Mouse (Mus musculus): ENCODE data around the gene Gm39566. TPM values are rescaled to one million over a fixed set of nuclear protein-coding genes. Genes with fewer than 3 reads are reported as not detected.
A peak's percentile ranks its signal among the peaks of the same experiment; 100 is the strongest.

The Gm39566 gene
- total and polyA plus RNA-seq, 2 experiments from 2014 or later: not detected

- TF ChIP-seq CTCF (IDR thresholded peaks at IDR 0.05; ENCODE audit: low read depth): no peak
- H3K27ac ChIP-seq (ENCODE audit: low read depth, low read length): no peak overlapping the region
- no peak overlapping the region for H3K4me3 ChIP-seq (ENCODE audit: low read depth, low read length)
- H3K9me3 ChIP-seq (ENCODE audit: low read length): no peaks in the 10 kb centered on the region
- no peaks in the 10 kb centered on the region for H3K4me1 ChIP-seq (ENCODE audit: insufficient read depth)
- no peak for ATAC-seq
- no peak overlapping the region for H3K4me2 ChIP-seq (ENCODE audit: low read depth)
- DNase-seq: no peak
- no peak overlapping the region for H3K9ac ChIP-seq
- H3K27me3 ChIP-seq (ENCODE audit: insufficient read depth, low read length): peaks cover 11% of the 10 kb centered on the region; the same call in 1 of the 2 replicates
- no peaks in the 10 kb centered on the region for H3K36me3 ChIP-seq (ENCODE audit: insufficient read depth)
These were observed 4.8 kb downstream of the Gm39566 start for GRCm38 (mm10) chr11:69810280-69810679.

- H3K9ac ChIP-seq: no peak overlapping the region
- peaks cover 22% of the 10 kb centered on the region for H3K27me3 ChIP-seq (ENCODE audit: insufficient read depth, low read length)
- H3K36me3 ChIP-seq (ENCODE audit: insufficient read depth): no peaks in the 10 kb centered on the region
- H3K4me3 ChIP-seq (ENCODE audit: low read depth, low read length): no peak overlapping the region
- H3K4me1 ChIP-seq (ENCODE audit: insufficient read depth): peaks cover 18% of the 10 kb centered on the region; the same call in 1 of the 2 replicates
- no peaks in the 10 kb centered on the region for H3K9me3 ChIP-seq (ENCODE audit: low read length)
- ATAC-seq: no peak
- no peak for DNase-seq
- 91% methylated on average over 2 of the region's 2 CpGs for WGBS
- no peak overlapping the region for H3K27ac ChIP-seq (ENCODE audit: low read depth, low read length)
- no peak overlapping the region for H3K4me2 ChIP-seq (ENCODE audit: low read depth)
- no peak for TF ChIP-seq CTCF (IDR thresholded peaks at IDR 0.05; ENCODE audit: low read depth)
These were observed 7.5 kb downstream of the Gm39566 start for GRCm38 (mm10) chr11:69807641-69808040.

GRCm38 (mm10) chr11:69806378-69806777 is 8.7 kb downstream of the Gm39566 start:
- ATAC-seq: no peak
- Histone ChIP-seq H3K9me3 (ENCODE audit: low read length) (no peaks in the 10 kb centered on the region), H3K4me3 (ENCODE audit: low read depth, low read length) (no peak overlapping the region), H3K4me1 (ENCODE audit: insufficient read depth) (peaks cover 18% of the 10 kb centered on the region; the same call in 1 of the 2 replicates), H3K36me3 (ENCODE audit: insufficient read depth) (no peaks in the 10 kb centered on the region), H3K27me3 (ENCODE audit: insufficient read depth, low read length) (peaks cover 22% of the 10 kb centered on the region), H3K9ac (no peak overlapping the region), H3K27ac (ENCODE audit: low read depth, low read length) (no peak overlapping the region), H3K4me2 (ENCODE audit: low read depth) (no peak overlapping the region)
- no peak for DNase-seq
- 86% methylated on average over 4 of the region's 4 CpGs for WGBS
- 0 out of 2 replicates have a peak, but pooled peaks have one; percentile 17 for TF ChIP-seq CTCF (IDR thresholded peaks at IDR 0.05; ENCODE audit: low read depth)

- TF ChIP-seq CTCF (IDR thresholded peaks at IDR 0.05; ENCODE audit: low read depth): no peak
- ATAC-seq (no peak), DNase-seq (no peak)
- Histone ChIP-seq H3K36me3 (ENCODE audit: insufficient read depth) (no peaks in the 10 kb centered on the region), H3K4me3 (ENCODE audit: low read depth, low read length) (peak within 1 kb of the TSS; percentile 48; the same call in 1 of the 2 replicates), H3K4me1 (ENCODE audit: insufficient read depth) (peaks cover 18% of the 10 kb centered on the region; the same call in 1 of the 2 replicates), H3K9ac (no peak within 1 kb of the TSS), H3K27me3 (ENCODE audit: insufficient read depth, low read length) (peaks cover 22% of the 10 kb centered on the region), H3K4me2 (ENCODE audit: low read depth) (peak within 1 kb of the TSS; percentile 97; the same call in 1 of the 2 replicates), H3K27ac (ENCODE audit: low read depth, low read length) (no peak within 1 kb of the TSS), H3K9me3 (ENCODE audit: low read length) (no peaks in the 10 kb centered on the region)
- 10% methylated on average over 29 of the region's 29 CpGs for WGBS
These were observed 9.9 kb downstream of the Gm39566 start, which contains the start of gene Tmem102 for GRCm38 (mm10) chr11:69804972-69805909. Tmem102 (minus strand) TSS chr11:69805624.

DNA sequence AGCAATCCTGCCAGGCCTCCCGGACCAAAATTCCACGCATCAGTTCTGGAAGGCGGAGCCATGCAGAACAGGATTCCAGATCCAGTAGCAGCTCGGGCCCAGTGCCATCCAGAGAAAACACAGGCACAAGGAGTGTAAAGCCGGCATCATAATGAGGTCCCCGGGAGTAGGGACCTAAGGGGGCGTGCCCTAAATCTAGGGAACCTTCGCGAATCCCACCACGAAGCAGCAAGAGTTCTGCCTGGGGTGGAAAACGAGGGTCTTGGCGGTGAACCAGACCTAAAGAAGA is 10.5 kb downstream of the Gm39566 start:
- 5% methylated on average over 12 of the region's 12 CpGs for WGBS

GRCm38 (mm10) chr11:69803786-69804651 is 11.1 kb downstream of the Gm39566 start:
- Histone ChIP-seq H3K9me3 (ENCODE audit: low read length) (no peaks in the 10 kb centered on the region), H3K36me3 (ENCODE audit: insufficient read depth) (no peaks in the 10 kb centered on the region), H3K4me3 (ENCODE audit: low read depth, low read length) (peak overlapping the region; percentile 48), H3K4me2 (ENCODE audit: low read depth) (peak overlapping the region; percentile 97), H3K27me3 (ENCODE audit: insufficient read depth, low read length) (peaks cover 22% of the 10 kb centered on the region), H3K27ac (ENCODE audit: low read depth, low read length) (0 out of 2 replicates have a peak overlapping the region, but pooled peaks have one; percentile 21), H3K4me1 (ENCODE audit: insufficient read depth) (peaks cover 21% of the 10 kb centered on the region; the same call in 1 of the 2 replicates), H3K9ac (peak overlapping the region; percentile 55)
- ATAC-seq: peak; percentile 30
- peak; percentile 79 for TF ChIP-seq CTCF (IDR thresholded peaks at IDR 0.05; ENCODE audit: low read depth)
- DNase-seq: peak; percentile 73
- WGBS: 3% methylated on average over 60 of the region's 60 CpGs

More for the DNA sequence above, 10.5 kb downstream of the Gm39566 start:
- Histone ChIP-seq H3K4me3 (ENCODE audit: low read depth, low read length) (peak overlapping the region; percentile 48; the same call in 1 of the 2 replicates), H3K9me3 (ENCODE audit: low read length) (no peaks in the 10 kb centered on the region), H3K4me1 (ENCODE audit: insufficient read depth) (peaks cover 18% of the 10 kb centered on the region; the same call in 1 of the 2 replicates), H3K27me3 (ENCODE audit: insufficient read depth, low read length) (peaks cover 22% of the 10 kb centered on the region), H3K36me3 (ENCODE audit: insufficient read depth) (no peaks in the 10 kb centered on the region), H3K27ac (ENCODE audit: low read depth, low read length) (no peak overlapping the region), H3K4me2 (ENCODE audit: low read depth) (no peak overlapping the region), H3K9ac (no peak overlapping the region)
- no peak for TF ChIP-seq CTCF (IDR thresholded peaks at IDR 0.05; ENCODE audit: low read depth)
- ATAC-seq (no peak), DNase-seq (no peak)
